Mouse (Mus musculus) c-Kit-positive CD71-positive TER-119-negative erythroid progenitor cells, embryonic 14.5 days (primary cell): Measurements from ENCODE around the gene Iqsec1.
A peak's percentile ranks its signal among the peaks of the same experiment; 100 is the strongest.

ENCODE experiments used
- DNase-seq: peaks from one replicate; pipeline ENCODE4 v3.0.0-alpha.2; 2013; ENCODE audit warnings: low read depth

The Iqsec1 gene

GRCm38 (mm10) chr6:90753656-90754055, 234.8 kb downstream of the Iqsec1 start:
- no peak for DNase-seq

GRCm38 (mm10) chr6:90751624-90752023, 236.9 kb downstream of the Iqsec1 start:
- no peak for DNase-seq

GRCm38 (mm10) chr6:90750091-90750490, 238.4 kb downstream of the Iqsec1 start:
- peak; percentile 70 for DNase-seq

GRCm38 (mm10) chr6:90749414-90749937, 239.0 kb downstream of the Iqsec1 start:
- no peak for DNase-seq

- no peak for DNase-seq
Measured at GRCm38 (mm10) chr6:90748976-90749375, 239.5 kb downstream of the Iqsec1 start.

GRCm38 (mm10) chr6:90746331-90746864, 242.1 kb downstream of the Iqsec1 start:
- DNase-seq: no peak

- DNase-seq: no peak
Measured at GRCm38 (mm10) chr6:90745401-90746198, 242.9 kb downstream of the Iqsec1 start.

GRCm38 (mm10) chr6:90742453-90742852, 246.0 kb downstream of the Iqsec1 start:
- DNase-seq: no peak

GRCm38 (mm10) chr6:90741717-90742116, 246.8 kb downstream of the Iqsec1 start:
- no peak for DNase-seq

GRCm38 (mm10) chr6:90741056-90741420, 247.4 kb downstream of the Iqsec1 start:
- DNase-seq: no peak

GRCm38 (mm10) chr6:90740348-90741055, 248.0 kb downstream of the Iqsec1 start:
- no peak for DNase-seq

- DNase-seq: peak; percentile 84
Measured at GRCm38 (mm10) chr6:90737376-90737775, 251.1 kb downstream of the Iqsec1 start.

- no peak for DNase-seq
Measured at GRCm38 (mm10) chr6:90736691-90737245, 251.7 kb downstream of the Iqsec1 start.

GRCm38 (mm10) chr6:90736074-90736672, 252.3 kb downstream of the Iqsec1 start:
- no peak for DNase-seq

- no peak for DNase-seq
Measured at GRCm38 (mm10) chr6:90735396-90736036, 253.0 kb downstream of the Iqsec1 start.

- DNase-seq: no peak
Measured at GRCm38 (mm10) chr6:90734806-90735205, 253.7 kb downstream of the Iqsec1 start.

GRCm38 (mm10) chr6:90731327-90731726, 257.2 kb downstream of the Iqsec1 start:
- no peak for DNase-seq

- no peak for DNase-seq
Measured at GRCm38 (mm10) chr6:90729829-90730228, 258.7 kb downstream of the Iqsec1 start.

- DNase-seq: no peak
Measured at GRCm38 (mm10) chr6:90728491-90728931, 260.0 kb downstream of the Iqsec1 start.

- DNase-seq: no peak
Measured at GRCm38 (mm10) chr6:90727826-90728225, 260.7 kb downstream of the Iqsec1 start.

GRCm38 (mm10) chr6:90726711-90727122, 261.8 kb downstream of the Iqsec1 start:
- DNase-seq: no peak

GRCm38 (mm10) chr6:90725526-90725925, 263.0 kb downstream of the Iqsec1 start:
- no peak for DNase-seq
